Mouse (Mus musculus) cerebellum, adult 9-11 months (tissue): Measurements from ENCODE around the gene Nsg2.

ENCODE experiments used
- DNase-seq: peaks from one replicate; pipeline ENCODE4 v3.0.0; 2022

Nsg2 gene

DNA sequence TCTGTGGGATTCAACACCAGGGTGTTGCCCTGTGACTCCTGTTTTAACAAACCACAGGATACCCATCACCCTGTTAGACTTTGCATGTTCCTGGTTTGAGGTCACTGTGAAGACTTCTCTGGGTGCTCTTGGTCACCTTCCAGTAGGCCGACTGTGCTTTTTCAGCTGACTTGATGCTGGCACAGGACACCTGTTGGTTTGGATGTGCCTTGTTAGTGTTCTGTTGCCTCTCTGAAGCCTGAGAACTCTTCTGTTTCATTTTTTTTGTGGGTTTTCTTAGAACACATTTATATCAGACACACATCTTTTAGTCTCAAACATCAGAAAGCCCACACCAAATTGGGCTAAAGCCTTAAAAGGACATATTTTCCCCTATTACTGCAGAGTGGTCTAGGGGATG, 13.3 kb downstream of the Nsg2 start:
- no peak for DNase-seq

DNA sequence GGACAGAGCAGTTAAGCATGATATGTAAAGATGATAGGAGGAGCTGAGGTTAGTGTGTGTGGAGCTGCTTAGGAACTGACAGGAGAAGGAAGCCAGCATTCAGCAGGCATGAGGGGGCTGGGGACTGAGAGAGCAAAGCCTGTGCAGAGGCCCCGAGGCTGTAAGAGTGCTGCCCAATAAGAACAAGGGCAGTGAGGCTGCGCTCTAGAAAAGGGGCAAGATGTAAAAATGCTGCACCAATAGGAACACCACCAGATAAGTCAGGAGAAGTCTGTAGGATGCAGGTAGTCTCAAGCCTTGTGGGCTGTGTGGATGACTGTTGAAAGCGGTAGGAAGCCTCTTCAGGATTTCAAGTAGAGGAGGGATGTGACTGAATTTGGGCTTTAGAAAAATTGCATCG, 17.9 kb downstream of the Nsg2 start:
- no peak for DNase-seq

GRCm38 (mm10) chr11:32020031-32020965, 20.0 kb downstream of the Nsg2 start:
- DNase-seq: no peak

- DNase-seq: no peak
Measured at GRCm38 (mm10) chr11:32026634-32027033, 26.4 kb downstream of the Nsg2 start.

DNA sequence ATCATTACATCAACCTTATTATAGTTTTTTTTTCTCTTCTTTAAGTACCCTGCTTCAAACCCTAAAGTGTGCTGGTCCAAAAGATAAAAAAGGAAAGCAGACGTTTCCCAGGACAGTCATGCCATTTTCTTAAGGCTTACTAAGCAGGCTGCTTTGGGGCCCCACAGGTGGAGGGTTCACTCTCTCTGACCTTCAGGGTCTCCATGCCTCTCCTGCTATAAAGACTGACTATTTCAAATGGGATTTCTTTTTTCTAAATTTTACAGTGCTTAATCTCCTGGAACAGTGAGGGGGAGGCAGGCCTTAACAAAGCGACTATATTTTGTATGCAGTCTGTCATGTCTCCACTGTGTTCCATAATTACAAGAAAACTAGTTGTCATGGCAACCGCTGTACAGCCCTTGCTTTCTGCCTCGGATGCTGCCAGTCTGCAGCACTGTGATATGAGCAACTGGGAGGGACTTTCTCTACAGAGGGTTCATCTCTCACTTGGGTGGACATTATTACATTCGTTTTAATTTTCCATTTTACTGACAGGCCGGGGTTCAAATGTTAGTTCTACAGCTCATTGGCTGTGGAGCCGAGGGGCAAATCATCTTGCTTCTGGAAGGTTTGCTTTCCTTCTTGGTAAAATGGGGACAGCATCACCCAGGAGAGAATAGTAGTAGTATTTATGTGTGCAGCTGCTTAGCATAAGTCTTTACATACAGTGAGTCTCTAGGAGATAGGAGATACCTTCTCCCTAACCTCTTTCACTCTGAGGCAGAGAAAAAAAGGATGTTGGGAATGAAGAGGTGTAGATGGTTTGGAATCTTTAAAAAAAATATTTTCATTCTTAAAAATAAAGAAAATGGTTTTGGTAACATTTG, 27.4 kb downstream of the Nsg2 start:
- DNase-seq: no peak

- DNase-seq: no peak
Measured at GRCm38 (mm10) chr11:32028605-32029004, 28.3 kb downstream of the Nsg2 start.

- DNase-seq: no peak
Measured at GRCm38 (mm10) chr11:32029356-32029755, 29.1 kb downstream of the Nsg2 start.

DNA sequence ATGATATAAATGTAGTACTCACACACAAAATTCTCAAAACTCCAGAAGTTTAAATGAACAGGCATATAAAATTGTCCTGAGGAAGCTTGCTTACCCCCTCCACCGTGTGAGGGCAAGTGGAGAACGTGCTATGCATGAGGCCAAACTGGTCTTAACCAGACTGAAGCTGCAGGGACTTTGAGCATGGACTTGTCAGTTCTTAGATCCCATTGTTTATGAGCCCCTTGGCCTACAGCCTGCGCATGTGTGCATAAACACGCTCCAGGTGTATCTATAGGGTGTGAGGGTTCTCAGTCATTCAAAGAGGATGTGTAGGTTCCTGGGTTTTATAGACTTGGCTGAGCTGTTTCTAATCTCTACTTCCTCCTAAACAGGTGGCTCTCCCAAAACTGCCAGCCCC, 31.1 kb downstream of the Nsg2 start:
- DNase-seq: no peak

DNA sequence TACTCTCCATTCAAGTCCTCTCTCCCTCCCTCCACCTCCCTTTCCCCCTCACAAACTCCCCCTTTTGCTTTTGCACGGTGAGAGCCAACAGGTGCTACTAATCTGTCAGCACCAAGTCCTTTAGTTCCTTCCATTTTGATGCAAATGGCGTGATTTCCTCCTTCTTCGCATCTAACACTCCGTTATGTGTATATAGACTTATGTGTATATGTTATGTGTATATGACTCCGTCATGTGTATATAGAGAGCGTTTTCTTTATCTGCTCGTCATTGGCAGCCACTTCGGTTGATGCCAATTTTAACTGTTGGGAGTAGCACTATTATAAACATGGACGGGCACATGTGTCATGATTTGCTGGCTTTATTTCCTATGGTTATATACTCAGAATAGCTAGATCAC, 31.8 kb downstream of the Nsg2 start:
- no peak for DNase-seq

- no peak for DNase-seq
Measured at GRCm38 (mm10) chr11:32035831-32036230, 35.6 kb downstream of the Nsg2 start.

GRCm38 (mm10) chr11:32039656-32040055, 39.4 kb downstream of the Nsg2 start:
- DNase-seq: no peak

GRCm38 (mm10) chr11:32057389-32057788, 57.1 kb downstream of the Nsg2 start:
- DNase-seq: no peak

- no peak for DNase-seq
Measured at GRCm38 (mm10) chr11:32057861-32058260, 57.6 kb downstream of the Nsg2 start.

DNA sequence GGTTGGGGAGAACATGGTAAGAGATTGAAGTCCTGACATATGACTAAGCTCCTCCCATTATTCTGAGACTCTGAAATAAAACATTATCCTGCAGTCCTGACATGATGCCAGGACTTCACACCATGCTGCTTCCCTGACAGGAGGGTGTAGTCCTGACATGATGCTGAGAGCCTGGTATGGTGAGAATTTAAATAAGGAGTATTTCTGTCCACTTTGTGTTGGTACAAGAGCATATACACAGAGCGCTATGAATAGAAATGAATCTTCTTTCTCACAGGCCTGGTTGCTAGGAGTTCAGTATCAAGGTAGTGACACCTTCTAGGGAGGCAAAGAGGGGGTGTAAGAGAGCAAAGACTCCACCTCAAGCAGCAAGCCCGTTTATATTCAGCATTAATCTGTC, 60.8 kb downstream of the Nsg2 start:
- no peak for DNase-seq

DNA sequence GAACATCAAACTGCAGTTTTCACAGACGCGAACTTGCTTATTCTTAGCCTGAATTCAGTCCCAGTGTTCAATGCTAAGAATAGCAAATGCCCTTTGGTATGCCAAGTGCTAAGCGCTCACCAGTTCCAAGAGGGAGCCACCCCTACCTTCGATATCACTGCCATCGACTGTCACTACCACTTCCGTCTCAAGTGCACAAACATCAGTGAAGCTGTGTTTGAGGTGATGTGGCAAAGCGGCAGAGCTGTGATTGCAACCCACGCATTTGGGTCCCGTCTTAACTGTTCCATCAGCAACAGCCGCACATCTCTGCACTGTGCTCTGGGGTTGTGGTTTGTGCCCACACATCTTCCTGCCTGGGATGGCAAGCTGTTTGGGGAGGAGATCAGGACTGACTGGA, 61.6 kb downstream of the Nsg2 start:
- DNase-seq: no peak

DNA sequence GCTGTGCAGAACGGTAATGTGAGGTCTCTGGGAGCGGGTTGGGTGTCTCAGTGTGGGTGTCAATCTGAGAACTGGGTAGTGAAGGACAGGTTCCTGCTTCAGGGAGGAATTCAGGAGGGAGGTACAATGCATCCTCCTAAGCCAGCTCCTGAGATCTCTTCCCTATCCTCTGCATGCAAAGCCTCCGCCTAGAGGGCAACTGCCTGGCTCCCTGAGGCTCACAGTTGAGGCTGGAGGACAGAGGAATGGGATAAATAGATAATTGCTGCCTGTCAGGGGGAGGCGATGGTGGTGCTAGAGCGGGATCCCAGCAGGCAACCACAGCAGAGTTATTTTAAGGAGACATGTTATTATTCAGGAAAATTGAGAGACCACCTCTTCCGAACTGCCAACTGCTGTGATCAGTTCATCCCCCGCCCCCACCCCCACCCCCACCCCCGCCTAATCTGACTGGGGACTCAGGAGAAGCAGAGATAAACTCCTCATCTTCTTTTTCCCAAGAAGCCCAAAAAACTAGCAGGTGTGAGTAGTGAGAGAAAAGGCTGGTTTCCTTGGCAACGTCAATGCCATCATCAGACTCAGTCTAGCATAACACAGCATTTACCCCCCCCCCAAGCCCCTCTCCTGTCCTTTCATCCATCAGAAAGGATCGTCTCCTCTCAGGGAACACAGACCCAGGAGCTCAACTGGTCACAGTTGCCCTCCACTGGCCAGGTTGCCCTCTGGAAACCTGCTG, 63.7 kb downstream of the Nsg2 start:
- no peak for DNase-seq

DNA sequence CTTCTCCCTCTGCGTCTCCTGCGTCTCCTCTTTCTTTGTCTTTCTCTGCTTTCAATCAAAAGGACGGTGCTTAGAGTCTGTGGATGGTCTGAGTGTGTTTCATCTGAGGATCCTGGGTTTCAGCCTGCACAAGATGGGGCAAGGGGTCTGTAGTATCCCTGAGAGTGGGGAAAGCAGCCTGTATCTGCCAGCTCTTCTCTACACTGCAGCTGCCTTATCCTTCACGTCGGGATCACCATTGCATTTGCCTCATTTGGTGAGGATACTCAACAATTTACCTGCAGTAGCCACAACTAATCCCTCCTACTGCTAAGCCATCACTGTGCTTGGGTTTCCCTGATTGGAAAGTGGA, 64.2 kb downstream of the Nsg2 start:
- DNase-seq: no peak

DNA sequence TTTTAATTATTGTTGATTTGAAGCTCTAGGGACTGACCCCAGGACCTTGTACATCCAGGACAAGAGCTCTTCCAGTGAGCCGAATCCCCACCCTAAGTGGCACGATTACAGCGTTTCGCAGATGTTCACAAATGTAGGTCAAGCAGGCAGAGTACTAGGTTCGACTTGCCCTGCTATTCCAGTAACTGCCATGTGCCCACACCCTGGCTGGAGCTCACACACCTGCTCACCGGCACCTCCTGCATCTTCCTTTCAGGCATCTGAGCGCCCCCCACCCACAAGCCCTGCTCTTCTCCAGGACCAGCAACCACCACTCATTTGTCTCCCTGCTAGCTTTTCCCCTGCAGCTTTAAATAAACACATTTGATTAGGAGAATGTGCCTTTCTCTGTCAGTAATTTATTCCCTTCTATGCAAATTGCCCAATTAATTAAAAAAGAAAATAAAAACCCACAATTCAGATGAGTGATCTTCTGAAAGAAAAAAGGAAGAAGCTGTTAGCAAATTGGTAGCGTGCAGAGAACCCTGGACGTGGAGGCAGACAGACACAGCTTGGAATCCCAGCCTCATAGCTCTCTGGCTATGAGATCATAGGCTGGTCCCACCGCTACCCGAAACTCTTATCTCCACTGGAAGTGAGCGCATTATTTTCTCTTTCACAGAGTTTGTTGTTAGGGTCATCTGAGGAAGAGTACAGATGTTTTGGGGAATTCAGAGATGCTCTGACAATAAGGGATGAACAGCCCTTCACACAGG, 68.7 kb downstream of the Nsg2 start:
- DNase-seq: no peak

- no peak for DNase-seq
Measured at GRCm38 (mm10) chr11:32075163-32075562, 74.9 kb downstream of the Nsg2 start.

DNA sequence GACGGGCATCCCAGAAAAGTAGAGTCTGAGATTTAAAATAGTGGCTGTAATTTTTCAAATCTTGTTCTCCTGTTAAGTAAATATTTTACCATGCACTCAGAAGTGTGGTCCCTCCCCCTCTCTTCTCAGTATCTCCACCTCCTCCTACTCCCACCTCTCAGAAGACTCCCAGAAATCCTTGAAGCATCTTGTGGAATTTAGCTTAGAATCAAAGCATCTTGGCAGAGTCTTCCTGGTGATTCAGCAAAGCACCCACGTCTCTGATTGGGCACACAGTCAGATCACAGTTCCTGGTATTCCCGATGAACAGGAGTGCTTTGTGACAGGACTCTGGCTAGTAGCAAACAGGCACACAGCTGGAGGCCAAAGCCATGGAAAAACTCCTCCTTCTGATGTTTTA, 83.2 kb downstream of the Nsg2 start:
- no peak for DNase-seq

- DNase-seq: no peak
Measured at GRCm38 (mm10) chr11:32086525-32086924, 86.3 kb downstream of the Nsg2 start.

DNA sequence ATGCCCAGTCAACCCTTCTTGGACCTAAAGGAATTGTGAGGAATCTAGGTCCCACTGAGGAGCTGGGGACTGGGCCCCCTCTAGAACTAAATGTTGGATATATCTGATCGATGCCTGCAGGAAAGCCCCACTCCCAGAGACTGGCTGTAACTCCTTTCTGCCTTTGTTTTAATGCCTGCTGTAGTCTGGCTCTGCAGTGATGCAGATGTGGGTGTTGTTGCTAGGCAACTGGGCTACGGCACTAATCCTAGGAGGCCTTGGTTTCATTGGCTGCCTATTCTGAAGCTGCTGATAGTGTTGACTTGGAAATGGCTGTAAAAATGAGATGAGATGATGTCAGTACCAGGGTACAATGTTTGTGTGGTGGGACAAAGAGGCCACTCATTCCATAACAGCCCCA, 87.1 kb downstream of the Nsg2 start:
- no peak for DNase-seq
